Mouse (Mus musculus) lung, embryonic 14.5 days (tissue): Measurements from ENCODE around the gene Ppp4r1. TPM values are rescaled to one million over a fixed set of nuclear protein-coding genes. Genes with fewer than 3 reads are reported as not detected.

Experiments used
- ATAC-seq: fragments of 200-750 bp; cut with Nextera tagmentation; 2 replicates; pipeline ENCODE4 v1.8.0; 2017; ENCODE audit warnings: mild to moderate bottlenecking, moderate TSS enrichment, moderate library complexity; ENCODE audit not compliant: insufficient read depth
- DNase-seq: peaks from one replicate; pipeline ENCODE4 v3.0.0-alpha.2; 2015
- H3K27ac ChIP-seq: fragments of 300-500 bp; sonication (generic); 2 replicates; pipeline ENCODE4 v1.5.1; 2014; ENCODE audit warnings: low read depth, mild to moderate bottlenecking, moderate library complexity
- H3K27me3 ChIP-seq: fragments of 300-500 bp; sonication (generic); 2 replicates; pipeline ENCODE4 v1.6.1; 2014; ENCODE audit warnings: low read length, control low read depth; ENCODE audit not compliant: insufficient read depth
- H3K36me3 ChIP-seq: fragments of 300-500 bp; sonication (generic); 2 replicates; pipeline ENCODE4 v1.6.1; 2014; ENCODE audit warnings: control low read depth; ENCODE audit not compliant: insufficient read depth
- H3K4me1 ChIP-seq: fragments of 300-500 bp; sonication (generic); 2 replicates; pipeline ENCODE4 v1.6.1; 2014; ENCODE audit warnings: antibody characterized with exemption, control low read depth; ENCODE audit not compliant: insufficient read depth
- H3K4me2 ChIP-seq: fragments of 300-500 bp; sonication (generic); 2 replicates; pipeline ENCODE4 v1.6.1; 2014; ENCODE audit warnings: mild to moderate bottlenecking
- H3K4me3 ChIP-seq: fragments of 300-500 bp; sonication (generic); 2 replicates; pipeline ENCODE4 v1.5.1; 2014; ENCODE audit warnings: low read depth, low read length
- H3K9ac ChIP-seq: fragments of 300-500 bp; sonication (generic); 2 replicates; pipeline ENCODE4 v1.6.1; 2014
- H3K9me3 ChIP-seq: fragments of 300-500 bp; sonication (generic); 2 replicates; pipeline ENCODE4 v1.6.1; 2016; ENCODE audit warnings: low read depth, low read length, control low read depth
- CTCF ChIP-seq: IDR thresholded peaks from 2 replicates; pipeline ENCODE4 v1.5.1; 2016; ENCODE audit warnings: antibody characterized with exemption, low read depth
- WGBS: fragments of 180-500 bp; shearing (Covaris S2); extraction: QIAGEN DNeasy Blood & Tissue Kit; methylation state at CpG from one replicate; pipeline ENCODE4 v1.1.7; 2014; 5-methylcytosine and 5-hydroxymethylcytosine counted together
- polyA plus RNA-seq: library from polyadenylated mRNA; unstranded; fragments of >200 nt; fragmentation: Nextera tagmentation; extraction: Ambion mirVana; gene quantifications from 2 replicates; pipeline ENCODE4 v1.2.1, GENCODE M21; 2014

The Ppp4r1 gene
- polyA plus RNA-seq, 1 experiment from 2014 or later, result 50.6 TPM

GRCm38 (mm10) chr17:65824246-65824645 is 41.9 kb downstream of the Ppp4r1 start:
- H3K4me1 ChIP-seq, result no peaks in the 10 kb centered on the region
- no peaks in the 10 kb centered on the region for H3K27me3 ChIP-seq
- ATAC-seq, result no peak
- DNase-seq, result no peak
- H3K9ac ChIP-seq, result no peak overlapping the region
- no peak for TF ChIP-seq CTCF
- H3K27ac ChIP-seq, result no peak overlapping the region
- H3K36me3 ChIP-seq, result peaks cover 64% of the 10 kb centered on the region
- no peak overlapping the region for H3K4me3 ChIP-seq
- 86% methylated on average over 10 of the region's 10 CpGs for WGBS
- no peaks in the 10 kb centered on the region for H3K9me3 ChIP-seq
- no peak overlapping the region for H3K4me2 ChIP-seq

DNA sequence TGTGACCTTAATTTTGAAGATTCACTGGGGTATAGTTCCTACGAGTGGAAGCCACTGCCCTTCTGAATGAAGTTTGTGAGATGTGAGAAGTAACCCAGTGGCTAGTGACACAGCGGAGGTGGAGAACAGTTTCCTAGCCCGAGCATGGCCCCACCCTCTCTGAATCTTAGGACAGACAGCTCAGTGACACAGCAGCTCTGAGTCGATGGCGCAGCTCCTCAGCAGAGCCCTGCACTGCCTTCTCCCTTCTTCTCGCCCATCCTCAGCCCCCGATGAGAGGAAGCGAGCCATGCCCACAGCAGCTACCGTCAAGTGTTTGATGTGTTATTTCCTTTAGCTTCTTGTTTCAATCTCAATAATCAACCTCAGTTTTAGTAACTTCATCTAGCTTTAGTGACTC is 43.9 kb downstream of the Ppp4r1 start:
- H3K36me3 ChIP-seq, result peaks cover 68% of the 10 kb centered on the region
- no peak for ATAC-seq

DNA sequence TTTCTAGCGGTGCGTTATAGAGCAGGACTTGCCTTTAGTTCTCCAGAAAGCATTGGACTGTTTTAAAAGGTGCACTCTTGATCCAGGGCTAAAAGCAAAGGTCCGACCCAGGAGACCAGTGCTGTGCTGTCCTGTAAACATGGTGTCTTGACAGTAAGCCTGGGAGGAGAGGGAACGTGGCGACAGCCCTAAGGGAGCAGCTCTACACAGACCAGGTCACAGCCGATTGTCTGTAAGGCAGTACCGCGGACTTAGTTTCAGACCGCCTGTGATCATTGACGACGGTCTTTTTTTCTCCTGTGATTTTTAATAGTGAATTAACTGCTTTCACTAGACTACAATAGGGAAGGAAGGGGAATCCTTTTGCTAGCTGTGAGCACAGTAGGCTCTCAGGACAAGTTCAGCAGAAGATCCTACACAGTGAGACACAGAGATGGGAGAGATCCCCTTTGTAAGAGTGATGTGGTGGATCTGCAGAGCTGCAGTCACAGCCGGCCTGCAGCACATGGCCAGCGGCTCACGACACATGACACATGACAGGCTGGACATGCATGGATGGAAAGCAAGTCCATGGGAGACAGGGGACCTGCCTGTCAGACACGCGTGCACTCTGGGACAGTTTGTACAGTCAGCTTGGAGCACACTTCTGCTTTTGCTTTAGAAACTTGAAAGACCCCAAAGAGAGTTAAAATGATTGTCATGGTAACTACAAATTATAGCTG is 44.9 kb downstream of the Ppp4r1 start:
- WGBS, result 87% methylated on average over 16 of the region's 16 CpGs
- ATAC-seq, result no peak
- Histone ChIP-seq H3K4me2 (no peak overlapping the region), H3K4me1 (no peaks in the 10 kb centered on the region), H3K9ac (no peak overlapping the region), H3K36me3 (peaks cover 71% of the 10 kb centered on the region), H3K4me3 (no peak overlapping the region), H3K9me3 (no peaks in the 10 kb centered on the region), H3K27me3 (no peaks in the 10 kb centered on the region), H3K27ac (no peak overlapping the region)
- no peak for DNase-seq
- no peak for TF ChIP-seq CTCF

More for the DNA sequence above, 43.9 kb downstream of the Ppp4r1 start:
- H3K9me3 ChIP-seq, result no peaks in the 10 kb centered on the region
- H3K4me2 ChIP-seq, result no peak overlapping the region
- H3K4me1 ChIP-seq, result no peaks in the 10 kb centered on the region
- H3K9ac ChIP-seq, result no peak overlapping the region
- no peak overlapping the region for H3K27ac ChIP-seq
- no peaks in the 10 kb centered on the region for H3K27me3 ChIP-seq
- no peak overlapping the region for H3K4me3 ChIP-seq
- 81% methylated on average over 9 of the region's 9 CpGs for WGBS
- no peak for TF ChIP-seq CTCF
- no peak for DNase-seq

- ATAC-seq, result no peak
These were observed 45.5 kb downstream of the Ppp4r1 start for GRCm38 (mm10) chr17:65827904-65828303.

GRCm38 (mm10) chr17:65828951-65829350 is 46.6 kb downstream of the Ppp4r1 start:
- Histone ChIP-seq H3K36me3 (peaks cover 77% of the 10 kb centered on the region), H3K4me2 (no peak overlapping the region), H3K27me3 (no peaks in the 10 kb centered on the region), H3K9me3 (no peaks in the 10 kb centered on the region), H3K9ac (no peak overlapping the region), H3K27ac (no peak overlapping the region), H3K4me3 (no peak overlapping the region), H3K4me1 (no peaks in the 10 kb centered on the region)
- ATAC-seq, result no peak
- WGBS, result 88% methylated on average over 11 of the region's 11 CpGs
- DNase-seq, result no peak
- no peak for TF ChIP-seq CTCF

More at GRCm38 (mm10) chr17:65827904-65828303, 45.5 kb downstream of the Ppp4r1 start:
- Histone ChIP-seq H3K9me3 (no peaks in the 10 kb centered on the region), H3K4me3 (no peak overlapping the region), H3K36me3 (peaks cover 72% of the 10 kb centered on the region), H3K27me3 (no peaks in the 10 kb centered on the region), H3K4me2 (no peak overlapping the region), H3K9ac (no peak overlapping the region), H3K4me1 (no peaks in the 10 kb centered on the region), H3K27ac (no peak overlapping the region)
- no peak for TF ChIP-seq CTCF
- 85% methylated on average over 5 of the region's 5 CpGs for WGBS
- no peak for DNase-seq

GRCm38 (mm10) chr17:65830216-65830863 is 48.0 kb downstream of the Ppp4r1 start:
- H3K4me2 ChIP-seq, result no peak overlapping the region
- DNase-seq (peak; percentile 52), ATAC-seq (peak; percentile 75)
- no peaks in the 10 kb centered on the region for H3K27me3 ChIP-seq
- no peak overlapping the region for H3K27ac ChIP-seq
- H3K4me1 ChIP-seq, result no peaks in the 10 kb centered on the region
- no peaks in the 10 kb centered on the region for H3K9me3 ChIP-seq
- H3K36me3 ChIP-seq, result peaks cover 74% of the 10 kb centered on the region
- WGBS, result 73% methylated on average over 13 of the region's 13 CpGs
- no peak overlapping the region for H3K4me3 ChIP-seq
- TF ChIP-seq CTCF, result no peak
- no peak overlapping the region for H3K9ac ChIP-seq

- peaks cover 92% of the 10 kb centered on the region for H3K36me3 ChIP-seq
- WGBS, result 81% methylated on average over 3 of the region's 3 CpGs
- no peaks in the 10 kb centered on the region for H3K9me3 ChIP-seq
- H3K4me3 ChIP-seq, result no peak overlapping the region
- H3K4me2 ChIP-seq, result no peak overlapping the region
- H3K27me3 ChIP-seq, result no peaks in the 10 kb centered on the region
- TF ChIP-seq CTCF, result no peak
- no peak for DNase-seq
- no peak for ATAC-seq
- H3K27ac ChIP-seq, result no peak overlapping the region
- H3K4me1 ChIP-seq, result no peaks in the 10 kb centered on the region
- no peak overlapping the region for H3K9ac ChIP-seq
These were observed 51.5 kb downstream of the Ppp4r1 start for GRCm38 (mm10) chr17:65833891-65834290.
